Mouse (Mus musculus): ENCODE measurements around the gene Zfp296.

GRCm38 (mm10) chr7:19541681-19542154 lies 35.4 kb upstream of the Zfp296 start:
- TF ChIP-seq EP300 (IDR thresholded peaks at IDR 0.05; ENCODE audit: low read depth) = no peak
- TF ChIP-seq CTCF (IDR thresholded peaks at IDR 0.05; ENCODE audit: low read depth) = no peak

All from liver, postnatal 0 days (tissue).